Mouse (Mus musculus) telencephalon, adult 2 months (tissue): Measurements from ENCODE around the gene Zfp358.

Experiments used
- DNase-seq: peaks from one replicate; pipeline ENCODE4 v3.0.0-alpha.2; 2011; ENCODE audit warnings: low read depth, low spot score

Zfp358 gene

GRCm38 (mm10) chr8:3499751-3500150, 6.8 kb downstream of the Zfp358 start:
- no peak for DNase-seq

DNA sequence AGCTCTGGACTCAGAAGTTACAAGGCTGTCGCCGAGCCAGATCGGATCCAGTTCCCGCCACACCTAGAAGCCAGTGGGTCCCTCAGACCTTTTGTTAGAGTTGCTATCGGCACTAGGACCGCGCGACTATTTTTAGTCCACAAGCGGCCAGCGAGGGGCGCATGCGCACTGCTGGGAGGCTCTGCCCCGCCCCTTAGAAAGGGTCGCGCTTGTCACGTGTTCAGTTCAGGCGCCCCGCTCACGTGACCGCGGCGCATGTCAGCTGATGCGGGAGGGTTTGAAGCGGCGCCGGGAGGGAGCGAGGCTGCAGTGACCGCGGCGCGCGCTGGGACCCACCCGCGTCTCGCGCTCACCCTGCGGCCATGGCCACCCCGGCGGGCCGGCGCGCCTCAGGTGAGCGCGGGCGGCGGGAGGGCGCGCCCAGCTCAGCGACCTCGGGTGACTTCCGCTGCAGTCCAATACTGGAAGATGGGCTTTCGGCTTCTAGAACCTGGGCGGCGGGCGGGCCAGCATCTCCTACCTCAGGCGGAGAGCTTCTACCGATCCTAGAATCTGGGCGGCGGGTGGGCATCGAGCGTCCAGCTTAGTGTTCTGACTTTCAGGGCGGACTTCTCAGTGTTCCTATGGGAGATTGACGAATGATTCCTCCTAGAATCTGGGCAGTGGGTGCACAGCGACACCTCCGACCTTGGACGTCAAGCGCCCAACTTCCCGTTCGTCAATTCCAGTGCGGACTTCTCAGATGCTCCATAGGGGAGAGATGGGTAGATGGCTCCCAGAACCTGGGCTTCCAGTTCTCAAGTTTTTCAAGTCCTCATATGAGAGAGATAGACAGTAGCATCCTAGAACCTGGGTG, 7.5 kb downstream of the Zfp358 start, which contains the start of gene Mcoln1:
Gene Mcoln1 (plus strand): TSS at position 223 of the 856 bp plus-strand sequence.
- peak; percentile 95 for DNase-seq

- no peak for DNase-seq
These were observed 9.3 kb downstream of the Zfp358 start for GRCm38 (mm10) chr8:3502217-3502616.

DNA sequence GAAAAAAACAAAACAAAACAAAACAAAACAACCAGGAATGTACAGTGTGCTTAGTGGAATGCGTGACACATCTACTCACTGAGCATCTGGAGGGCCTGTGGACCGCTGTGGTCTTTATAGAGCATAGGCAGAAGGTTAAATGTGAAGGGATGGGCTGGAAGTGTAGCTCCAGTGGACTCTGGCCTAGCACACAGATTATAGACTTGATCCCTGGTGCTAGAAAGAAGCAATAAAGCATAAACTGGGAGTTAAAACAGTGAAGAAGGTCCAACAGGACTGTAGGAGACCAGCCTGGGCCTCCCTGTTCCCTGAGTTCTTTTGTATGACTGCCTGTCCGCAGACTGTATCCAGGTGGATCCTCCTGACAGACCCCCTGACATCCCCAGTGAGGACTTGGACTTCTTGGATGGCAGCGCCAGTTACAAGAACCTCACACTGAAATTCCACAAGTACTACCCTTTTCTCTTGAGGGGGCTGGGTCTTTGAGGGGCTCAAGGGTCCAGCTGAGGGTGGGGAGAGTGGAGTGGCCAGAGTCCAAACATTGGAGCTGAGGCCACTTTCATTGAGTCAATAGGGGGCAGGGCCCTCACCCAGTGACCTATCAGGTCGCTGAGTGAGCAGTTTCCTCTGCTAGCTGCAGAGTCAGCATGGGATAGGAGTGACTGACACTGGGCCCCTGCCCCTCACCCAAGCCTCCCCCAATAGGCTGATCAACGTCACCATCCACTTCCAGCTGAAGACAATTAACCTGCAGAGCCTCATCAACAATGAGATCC, 15.2 kb downstream of the Zfp358 start:
- DNase-seq, result no peak

DNA sequence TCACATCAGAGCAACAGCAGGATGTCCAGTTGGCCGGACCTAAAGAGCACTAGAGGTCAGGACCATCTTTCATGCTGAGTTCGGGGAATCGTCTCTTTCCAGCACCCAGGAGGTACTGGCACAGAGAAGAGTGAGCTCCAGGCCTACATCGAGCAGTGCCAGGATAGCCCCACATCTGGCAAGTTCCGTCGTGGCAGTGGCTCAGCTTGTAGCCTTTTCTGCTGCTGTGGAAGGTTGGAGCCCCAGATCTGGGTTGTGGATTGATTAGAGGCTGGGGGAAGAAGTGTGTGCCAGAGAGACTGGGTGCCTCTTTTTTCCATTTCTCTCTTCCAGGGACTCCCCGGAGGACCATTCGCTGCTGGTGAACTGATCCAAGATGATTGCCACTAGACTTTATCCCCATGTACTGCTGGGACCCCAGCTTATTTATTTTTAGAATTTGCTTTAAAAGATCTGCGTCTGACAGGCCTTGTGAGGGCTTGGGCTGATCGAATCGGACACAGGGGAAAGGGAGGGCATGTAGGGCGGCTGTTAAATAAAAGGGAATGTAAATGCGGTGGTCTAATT, 21.8 kb downstream of the Zfp358 start:
- DNase-seq, result no peak

- DNase-seq, result peak; percentile 72
These were observed 22.3 kb downstream of the Zfp358 start, which contains the start of gene Pnpla6 for GRCm38 (mm10) chr8:3515260-3515671. Gene Pnpla6, plus strand, starts transcription at chr8:3515384.

- DNase-seq, result no peak
These were observed 23.0 kb downstream of the Zfp358 start for GRCm38 (mm10) chr8:3515771-3516417.

DNA sequence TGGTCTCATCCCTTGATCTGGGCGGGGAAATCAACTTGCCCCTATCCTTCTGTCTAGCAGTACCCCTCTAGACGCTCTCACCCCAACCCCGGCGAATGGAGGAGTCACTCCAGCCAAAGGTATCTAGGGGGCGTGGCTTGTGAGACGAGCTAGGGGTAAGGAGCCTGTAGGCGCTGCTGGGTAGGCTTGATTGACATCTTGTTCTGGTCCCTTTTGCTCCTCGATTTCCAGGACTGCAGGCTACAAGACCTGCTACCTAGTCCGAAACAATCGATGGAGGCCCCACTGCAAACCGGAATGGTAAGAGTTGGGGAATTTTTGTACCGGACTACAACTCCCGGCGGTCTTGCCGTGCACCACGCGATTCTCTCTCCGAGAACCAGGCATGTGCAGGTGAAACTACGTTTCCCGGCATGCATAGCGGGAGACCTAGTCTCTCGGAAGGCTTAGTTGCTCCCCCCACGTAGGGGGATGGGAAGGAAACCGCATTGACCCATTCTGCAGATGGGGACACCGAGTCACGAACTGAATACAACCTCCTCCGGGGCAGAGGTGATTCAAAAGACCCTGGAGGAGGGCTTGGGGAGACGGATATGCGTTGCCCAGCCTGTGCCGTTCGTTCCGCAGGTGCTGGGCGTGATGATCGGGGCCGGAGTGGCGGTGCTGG, 23.6 kb downstream of the Zfp358 start:
- peak; percentile 96 for DNase-seq

DNA sequence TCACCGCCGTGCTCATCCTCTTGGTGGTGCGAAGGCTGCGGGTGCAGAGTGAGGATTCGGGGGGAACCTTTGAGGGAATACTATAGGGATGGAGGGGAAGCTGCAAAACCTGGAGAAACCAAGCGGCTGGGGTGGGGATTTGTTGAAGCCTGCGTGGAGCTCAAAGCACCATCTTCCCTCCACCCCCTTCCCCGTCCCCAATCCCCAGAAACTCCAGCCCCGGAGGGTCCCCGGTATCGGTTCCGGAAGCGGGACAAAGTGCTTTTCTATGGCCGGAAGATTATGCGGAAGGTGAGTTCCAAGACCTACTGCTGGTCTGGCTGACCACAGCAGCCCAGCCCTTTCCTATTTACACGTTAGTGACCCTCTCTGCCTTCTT, 24.2 kb downstream of the Zfp358 start:
- no peak for DNase-seq

DNA sequence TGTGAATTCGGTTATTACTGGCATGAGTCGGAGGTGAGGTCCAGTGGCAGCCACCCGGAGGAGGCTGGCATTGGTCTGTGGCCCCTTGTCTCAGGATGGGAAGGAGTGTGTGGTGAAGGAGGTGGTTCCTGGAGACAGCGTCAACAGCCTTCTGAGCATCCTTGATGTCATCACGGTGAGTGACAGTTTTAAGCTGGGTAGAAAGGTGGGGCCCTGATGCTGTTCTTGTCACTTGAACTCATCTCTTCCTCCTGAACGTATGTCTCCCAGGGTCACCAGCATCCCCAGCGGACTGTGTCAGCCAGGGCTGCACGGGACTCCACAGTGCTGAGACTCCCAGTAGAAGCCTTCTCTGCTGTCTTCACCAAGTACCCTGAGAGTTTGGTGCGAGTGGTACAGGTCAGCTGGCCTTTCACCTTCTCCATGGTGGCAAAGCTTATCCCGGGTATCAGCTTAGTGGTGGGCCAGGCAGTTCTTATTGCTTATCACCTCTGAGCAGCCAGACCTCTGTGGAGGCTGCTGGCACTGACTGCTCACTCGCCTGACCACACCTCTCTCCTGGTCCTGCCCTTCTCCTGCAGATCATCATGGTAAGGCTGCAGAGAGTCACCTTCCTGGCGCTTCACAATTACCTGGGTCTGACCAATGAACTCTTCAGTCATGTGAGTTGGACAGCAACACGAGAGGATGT, 29.2 kb downstream of the Zfp358 start:
- DNase-seq, result no peak

- no peak for DNase-seq
These were observed 37.9 kb downstream of the Zfp358 start for GRCm38 (mm10) chr8:3530816-3531215.

GRCm38 (mm10) chr8:3531936-3532335, 39.0 kb downstream of the Zfp358 start:
- no peak for DNase-seq

GRCm38 (mm10) chr8:3536053-3536841, 43.3 kb downstream of the Zfp358 start:
- no peak for DNase-seq

DNA sequence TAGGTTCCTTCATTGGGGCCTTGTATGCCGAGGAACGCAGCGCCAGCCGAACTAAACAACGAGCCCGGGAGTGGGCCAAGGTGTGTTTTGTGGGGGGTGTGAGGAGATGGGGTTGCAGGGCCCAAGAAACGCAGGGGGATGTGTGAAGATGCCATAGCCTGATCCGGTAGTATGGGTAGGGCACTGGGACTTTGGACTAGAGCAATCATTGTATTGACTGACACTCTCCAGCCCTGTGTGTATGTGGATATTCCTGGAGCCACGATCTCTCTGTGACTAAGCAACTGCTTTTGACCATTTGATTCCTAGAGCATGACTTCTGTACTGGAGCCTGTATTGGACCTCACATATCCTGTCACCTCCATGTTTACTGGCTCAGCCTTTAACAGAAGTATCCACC, 44.0 kb downstream of the Zfp358 start:
- DNase-seq, result no peak

DNA sequence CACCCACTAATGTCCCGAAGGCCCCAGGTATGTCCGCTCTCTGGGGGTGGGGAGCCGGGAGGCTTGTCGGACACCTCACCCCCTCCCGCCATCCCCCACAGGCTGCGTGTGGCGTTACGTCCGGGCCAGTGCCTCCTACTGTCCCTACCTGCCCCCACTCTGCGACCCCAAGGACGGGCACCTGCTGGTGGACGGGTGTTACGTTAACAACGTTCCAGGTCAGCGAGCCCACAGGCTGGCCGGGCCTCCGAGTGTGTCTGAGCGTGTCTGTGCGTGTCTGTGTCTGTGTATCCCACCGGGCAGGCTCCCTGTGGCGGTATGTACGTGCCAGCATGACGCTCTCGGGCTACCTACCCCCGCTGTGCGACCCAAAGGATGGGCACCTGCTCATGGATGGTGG, 44.7 kb downstream of the Zfp358 start:
- no peak for DNase-seq

- DNase-seq, result no peak
These were observed 46.2 kb downstream of the Zfp358 start for GRCm38 (mm10) chr8:3539146-3539545.

GRCm38 (mm10) chr8:3540076-3540475, 47.1 kb downstream of the Zfp358 start:
- DNase-seq, result no peak

DNA sequence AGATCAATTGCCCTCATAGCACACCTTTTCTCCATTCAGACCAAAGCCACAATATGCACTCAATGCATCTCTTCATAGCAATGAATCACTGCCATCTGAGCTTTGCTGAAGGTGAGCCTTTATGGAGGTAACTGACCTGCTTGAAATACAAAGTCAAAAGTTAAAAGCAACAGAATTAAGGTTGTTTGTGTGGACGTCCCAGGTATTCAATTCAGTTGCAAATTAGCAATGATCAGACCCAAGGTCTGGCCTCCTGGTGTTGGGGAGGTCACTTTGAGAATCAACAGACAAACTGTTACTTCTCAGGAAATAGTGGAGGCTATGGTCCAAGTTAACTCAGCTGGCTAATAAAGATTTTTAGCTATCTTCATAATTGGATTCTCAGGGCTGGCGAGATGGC, 53.6 kb downstream of the Zfp358 start:
- no peak for DNase-seq
